Mouse (Mus musculus) lung, postnatal 36 days (tissue): ENCODE measurements at regions not wholly inside any gene's neighbourhood (a gene's known extent, or its start where the extent isn't known, plus 50 kb on each side); places are given as distances from the start of the nearest gene placed in this dataset.
A peak's percentile ranks its signal among the peaks of the same experiment; 100 is the strongest.

Experiments
- DNase-seq: peaks from one replicate; pipeline ENCODE4 v3.0.0; 2022; ENCODE audit warnings: mixed read lengths

DNA sequence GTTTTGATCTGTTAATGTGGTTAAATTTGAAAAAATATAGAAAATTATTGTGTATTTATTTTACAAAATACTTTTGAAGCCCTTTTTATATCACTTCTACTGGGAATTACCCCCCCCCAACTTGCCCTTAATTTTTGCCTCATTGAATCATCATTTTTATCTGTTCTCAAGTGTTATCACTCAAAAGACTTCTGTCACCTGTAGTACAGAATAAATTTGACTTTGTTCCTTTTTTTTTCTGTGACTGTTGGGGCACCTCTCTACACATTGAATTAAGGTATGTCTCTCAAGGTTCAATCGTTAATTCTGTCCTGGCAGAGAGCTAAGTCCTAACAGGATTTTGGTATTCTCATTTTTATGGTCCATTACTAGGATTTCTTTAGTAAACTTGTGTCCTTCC lies 1123.0 kb upstream of the Cited2 start:
- no peak for DNase-seq

DNA sequence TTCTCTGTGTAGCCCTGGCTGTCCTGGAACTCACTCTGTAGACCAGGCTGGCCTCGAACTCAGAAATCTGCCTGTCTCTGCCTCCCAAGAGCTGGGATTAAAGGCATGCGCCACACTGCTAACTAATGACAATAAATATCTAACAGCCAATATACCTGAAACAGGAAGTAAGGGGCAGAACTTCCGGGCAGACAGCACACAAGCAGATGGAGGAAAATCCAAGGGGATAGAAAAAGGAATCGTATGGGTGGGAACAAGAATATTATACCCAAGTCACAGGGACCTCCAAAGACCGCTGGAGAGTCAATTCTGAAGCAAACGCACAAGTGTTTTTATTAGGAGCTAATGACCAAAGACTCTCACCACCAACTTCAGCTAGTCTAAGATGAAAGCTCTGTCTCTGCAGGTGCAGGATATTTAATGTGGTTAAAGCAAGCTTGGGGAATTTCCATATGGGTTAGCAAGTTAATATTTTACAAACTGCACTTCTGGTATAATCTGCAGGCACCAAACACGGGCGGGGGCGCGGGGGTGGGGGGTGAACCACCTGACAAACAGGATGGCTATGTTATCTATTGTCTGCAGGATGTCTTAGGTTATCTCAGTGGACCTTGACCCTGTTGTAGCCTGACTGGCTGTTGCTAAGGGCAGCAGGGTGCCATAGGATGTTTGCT lies 1122.3 kb upstream of the Cited2 start:
- DNase-seq = no peak

DNA sequence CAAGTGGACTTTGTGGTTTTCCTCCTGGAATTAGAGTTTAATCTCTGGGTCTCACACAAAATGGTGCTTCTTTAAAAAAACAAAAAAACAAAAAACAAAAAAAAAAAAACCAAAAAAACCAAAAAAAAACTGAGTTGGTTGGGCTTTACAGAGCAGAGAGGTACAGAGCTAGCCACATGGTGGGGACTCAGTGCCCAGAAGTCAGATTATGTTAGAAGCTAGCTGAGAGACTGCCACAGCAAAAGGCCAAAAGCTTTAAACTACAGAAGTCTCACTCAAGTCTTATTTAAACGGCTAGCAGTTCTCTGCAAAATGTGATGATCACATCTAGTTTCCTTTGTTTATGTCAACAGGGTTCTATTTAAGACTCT lies 1121.8 kb upstream of the Cited2 start:
- DNase-seq = no peak

DNA sequence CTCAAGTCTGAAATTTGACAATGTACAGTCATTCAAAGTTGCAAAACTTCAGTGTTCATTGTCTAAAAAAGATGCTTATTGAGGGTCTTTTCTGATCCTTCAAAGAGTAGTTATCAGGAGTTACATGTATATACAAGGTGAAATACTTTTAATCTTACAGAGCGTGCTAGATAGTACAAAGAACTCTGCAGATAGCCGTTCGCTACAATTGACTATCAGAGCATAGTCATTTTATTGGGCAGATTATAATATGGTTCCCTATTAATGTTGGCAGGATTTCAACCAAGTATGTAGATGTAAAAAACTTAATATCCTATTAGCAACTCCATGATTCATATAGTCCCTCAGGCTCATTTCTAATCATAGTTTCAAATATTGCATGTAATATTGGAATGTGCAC lies 1114.7 kb upstream of the Cited2 start:
- no peak for DNase-seq

DNA sequence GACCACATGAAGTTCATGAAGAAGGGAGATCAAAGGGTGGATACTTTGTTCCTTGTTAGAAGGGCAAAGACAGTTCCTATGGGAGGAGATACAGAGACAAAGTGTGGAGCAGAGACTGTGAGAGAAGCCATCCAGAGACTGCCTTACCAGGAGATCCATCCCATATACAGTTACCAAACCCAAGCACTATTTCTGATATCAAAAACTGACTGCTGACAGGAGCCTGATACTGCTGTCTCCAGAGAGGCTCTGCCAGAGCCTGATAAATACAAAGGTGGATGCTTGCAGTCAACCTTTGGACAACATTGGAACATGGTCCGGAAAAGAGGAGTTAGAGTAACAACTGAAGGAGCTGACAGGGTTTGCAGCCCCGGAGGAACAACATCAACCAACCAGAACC lies 1104.3 kb upstream of the Cited2 start:
- DNase-seq = no peak

DNA sequence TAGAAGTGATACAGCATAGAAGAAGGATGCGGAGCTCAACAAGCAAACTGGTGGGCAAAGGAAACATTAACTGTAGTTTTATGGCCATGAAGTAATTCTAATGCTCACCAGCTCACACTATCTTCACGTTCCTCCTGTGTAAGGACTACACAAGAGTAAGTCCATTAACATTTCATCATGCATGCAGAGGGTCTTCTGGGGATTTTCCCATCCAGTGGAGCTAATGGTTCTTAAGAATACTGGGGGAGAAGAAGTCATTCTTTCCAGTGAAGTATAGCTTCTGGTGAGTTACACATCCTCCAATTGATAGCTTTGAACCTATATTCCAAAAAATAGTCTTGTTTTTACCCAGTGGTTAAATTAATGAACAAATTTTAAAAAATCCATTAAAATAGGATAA lies 1103.4 kb upstream of the Cited2 start:
- no peak for DNase-seq

DNA sequence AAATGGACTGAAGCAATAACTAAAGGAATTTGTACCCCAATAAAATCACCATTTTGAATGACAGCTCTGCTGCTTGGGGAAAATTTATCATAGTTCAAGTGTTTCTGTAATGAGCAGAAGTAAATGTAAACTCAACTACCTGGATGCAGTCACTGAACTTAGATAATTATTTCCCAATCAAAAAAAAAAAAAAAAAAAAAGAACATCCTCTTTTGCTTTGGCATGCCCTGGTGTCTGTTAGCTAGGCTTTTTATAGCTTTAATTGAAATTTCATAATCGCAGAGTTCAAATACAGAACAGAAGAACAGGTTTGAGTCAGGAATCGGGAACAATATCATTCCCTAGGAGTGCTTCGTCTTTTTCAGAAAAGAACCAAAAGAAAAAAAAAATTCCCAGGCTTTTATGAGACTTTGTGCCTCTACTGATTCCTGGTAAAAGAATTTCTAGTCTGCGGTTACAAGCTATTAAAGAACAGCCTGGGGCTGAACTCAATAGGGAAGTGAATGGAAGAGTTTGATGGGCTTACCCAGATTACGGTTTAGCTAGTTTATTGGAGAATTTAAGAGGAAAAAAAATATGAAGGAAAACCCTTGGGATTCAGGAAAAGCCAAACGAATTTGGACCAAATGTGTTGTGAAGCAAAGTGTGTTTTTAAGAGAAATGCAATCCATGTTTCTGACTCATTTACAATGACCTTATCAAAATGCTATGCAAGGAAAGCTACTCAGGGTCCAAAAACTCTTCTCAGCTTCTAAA lies 1102.0 kb upstream of the Cited2 start:
- DNase-seq = no peak

DNA sequence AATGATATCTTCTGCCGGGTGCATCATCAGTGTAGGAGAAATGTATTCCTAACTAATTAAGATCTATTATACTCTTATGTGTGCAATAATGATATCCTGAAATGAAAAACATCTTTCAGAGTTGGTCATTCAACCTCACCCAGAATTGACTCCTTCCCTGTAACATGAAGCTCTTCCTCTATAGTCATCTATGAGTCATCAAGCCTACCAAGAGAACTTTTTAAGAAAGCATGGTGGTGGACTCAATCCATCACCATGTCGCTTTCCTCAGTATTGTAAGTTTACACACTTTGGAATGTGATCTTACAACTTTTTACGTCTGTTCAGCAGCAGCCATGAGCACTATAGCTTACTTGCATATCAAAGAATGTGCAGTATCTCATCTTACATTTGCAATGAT lies 1100.2 kb upstream of the Cited2 start:
- no peak for DNase-seq

DNA sequence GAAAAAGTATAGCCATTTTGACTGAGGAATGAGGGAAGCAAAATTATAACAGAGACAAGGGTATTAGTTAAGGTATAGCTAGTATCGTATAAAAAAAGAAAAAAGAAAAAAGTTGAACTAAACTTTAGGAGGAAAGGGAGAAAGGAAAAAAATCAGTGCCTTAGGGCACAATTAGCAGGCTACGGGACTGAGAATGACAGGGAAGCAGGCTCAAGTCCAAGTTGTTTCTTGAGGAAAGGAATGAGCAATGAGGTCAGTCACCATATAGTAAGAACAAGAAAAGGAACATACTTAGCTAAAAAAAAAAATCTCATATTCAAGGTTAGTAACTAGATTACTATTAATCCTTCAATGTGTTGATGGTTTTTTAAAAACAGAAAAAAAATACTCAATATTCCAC lies 1089.8 kb upstream of the Cited2 start:
- DNase-seq = no peak

DNA sequence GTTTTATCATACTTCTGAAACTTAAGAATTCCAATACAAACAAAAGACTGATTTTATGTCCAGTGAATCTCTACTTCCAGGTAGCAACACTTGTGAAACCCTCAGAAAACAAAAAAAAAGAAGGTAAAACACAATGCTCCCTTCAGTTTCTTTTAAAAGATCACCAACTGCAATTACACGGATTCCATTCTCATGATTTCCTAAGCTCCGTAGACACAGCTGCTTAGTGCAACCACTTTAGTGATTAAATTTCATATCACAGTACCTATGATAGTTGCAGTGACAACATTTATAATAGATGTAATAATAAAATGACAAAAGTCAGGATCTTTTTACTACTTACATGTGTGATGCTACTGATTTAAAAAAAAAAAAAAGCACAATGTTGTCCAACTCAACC lies 1087.6 kb upstream of the Cited2 start:
- DNase-seq = no peak

DNA sequence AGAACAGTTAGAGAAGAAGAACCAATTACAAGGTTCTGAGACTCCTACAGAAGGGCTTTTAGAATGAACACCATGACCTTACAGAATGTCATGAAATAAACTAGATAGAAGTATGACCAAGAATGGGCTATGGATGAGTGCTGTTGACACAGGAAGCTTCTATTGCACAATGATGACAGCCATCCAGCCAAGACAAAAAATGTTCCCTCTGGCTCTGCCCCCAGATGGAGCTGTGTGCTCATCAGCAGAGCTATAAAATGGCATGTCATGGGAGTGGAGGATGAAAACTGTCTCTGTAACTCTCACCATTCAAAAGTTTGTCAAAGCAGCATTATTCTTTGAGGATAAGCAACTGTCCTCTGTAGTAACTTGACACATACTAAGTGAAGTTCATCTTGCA lies 1086.0 kb upstream of the Cited2 start:
- DNase-seq = peak; percentile 55

DNA sequence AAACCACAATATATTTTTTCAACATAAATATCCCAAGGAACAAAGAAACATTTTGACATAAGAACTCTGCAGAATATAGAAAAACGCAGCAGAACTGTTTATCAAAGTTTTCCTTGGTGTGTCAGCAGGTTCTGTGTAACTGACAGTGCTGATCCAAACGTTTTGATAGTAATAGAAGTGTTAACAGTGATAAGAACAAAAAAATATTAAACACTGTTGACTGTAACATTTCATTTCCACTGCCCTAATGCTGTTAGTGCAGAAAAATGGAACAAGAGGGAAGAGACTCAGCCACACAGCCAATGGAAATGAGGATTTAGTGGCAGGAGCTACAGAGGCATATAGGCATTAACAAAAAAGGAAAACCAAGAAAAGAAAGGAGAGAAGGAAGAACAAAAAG lies 1084.9 kb upstream of the Cited2 start:
- DNase-seq = no peak

DNA sequence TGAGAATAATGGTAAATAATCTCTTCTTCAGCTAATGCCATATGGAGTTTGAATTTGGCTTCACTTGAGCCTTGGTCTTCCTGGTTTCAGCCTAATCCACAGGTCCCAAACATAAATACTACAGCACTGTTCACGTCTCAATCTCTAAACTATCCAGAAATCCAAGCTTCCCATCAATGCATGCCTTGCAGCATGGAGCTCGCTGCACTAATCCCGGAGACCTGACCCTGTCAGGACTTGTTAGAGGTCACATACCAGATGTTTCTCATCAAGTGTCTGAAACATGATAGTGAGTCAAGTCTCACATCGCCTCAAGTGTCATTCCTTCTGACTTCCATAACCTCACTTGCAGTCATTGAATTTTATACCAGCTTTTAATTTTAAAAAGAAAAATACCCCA lies 1082.9 kb upstream of the Cited2 start:
- no peak for DNase-seq

DNA sequence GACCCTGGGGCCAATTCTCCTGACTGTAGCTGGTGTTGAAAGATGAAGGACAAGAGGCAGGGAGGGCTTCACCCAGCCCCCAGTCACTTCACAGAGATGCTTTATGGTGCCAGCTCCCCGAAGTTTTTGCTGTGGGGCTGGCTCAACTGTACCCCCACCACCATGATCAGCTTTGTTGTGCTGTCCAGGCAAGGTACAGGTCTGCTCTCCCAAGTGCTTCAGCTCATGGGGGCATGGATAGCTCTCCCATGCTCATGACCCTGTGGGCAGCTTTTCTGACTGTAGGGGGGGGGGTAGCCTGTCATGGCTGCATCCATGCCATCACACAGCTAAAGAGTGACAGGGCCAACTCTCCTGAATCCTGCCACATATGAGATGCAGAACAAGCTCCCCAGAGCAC lies 1072.9 kb upstream of the Cited2 start:
- DNase-seq = no peak

DNA sequence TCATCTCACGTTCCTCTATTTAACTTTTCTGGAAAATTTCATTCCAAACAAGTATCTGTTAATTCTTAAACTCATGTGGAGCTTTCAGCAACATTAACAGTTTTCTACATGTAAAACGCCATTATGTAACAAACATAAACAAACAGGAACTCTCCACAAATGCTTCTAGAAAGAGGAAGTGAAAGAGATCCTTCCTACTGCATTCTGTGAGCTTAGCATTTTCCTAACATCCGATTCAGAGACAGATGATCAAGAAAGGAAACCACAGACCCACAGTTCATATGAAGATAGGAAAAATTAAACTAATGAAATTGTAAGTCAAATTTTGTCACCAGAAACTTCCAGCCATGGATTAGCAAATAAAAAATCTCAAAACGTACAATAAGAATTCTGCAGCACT lies 1070.6 kb upstream of the Cited2 start:
- peak; percentile 10 for DNase-seq

DNA sequence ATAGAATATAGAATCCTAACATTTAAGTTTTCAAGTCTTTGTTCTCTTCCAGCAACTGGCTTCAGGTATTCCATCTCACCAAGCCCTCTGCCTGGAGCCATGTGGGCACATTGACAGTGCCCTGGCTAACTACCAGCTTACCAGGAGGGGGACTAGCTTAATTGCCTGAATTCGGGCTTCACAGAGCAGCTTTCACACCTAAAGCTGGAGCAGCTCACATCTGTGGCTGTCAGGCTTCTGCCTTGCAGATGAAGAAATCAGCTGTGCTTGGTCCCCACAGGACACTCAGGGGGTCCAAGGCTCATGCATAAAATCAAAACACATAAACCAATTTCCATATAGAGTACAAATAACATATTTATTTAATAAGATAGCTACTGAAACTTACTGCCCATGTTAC lies 1058.5 kb upstream of the Cited2 start:
- no peak for DNase-seq

DNA sequence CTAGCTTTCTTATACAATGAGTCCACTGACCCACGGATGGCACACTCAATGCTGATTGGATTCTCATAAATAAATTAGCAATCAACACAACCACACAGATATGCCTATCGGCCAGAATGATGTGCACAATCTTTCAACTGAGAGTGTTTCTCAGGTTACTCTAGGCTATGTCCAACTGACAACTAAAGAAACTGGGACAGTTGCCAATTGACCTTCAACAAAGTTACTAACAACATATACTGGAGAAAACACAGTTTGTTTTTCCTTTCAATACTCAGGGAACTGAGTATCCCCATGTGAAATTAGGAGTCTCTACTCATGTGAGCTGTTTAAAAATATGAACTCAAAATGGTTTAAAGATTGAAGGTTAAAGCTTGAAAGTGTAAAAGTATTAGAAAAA lies 1052.7 kb upstream of the Cited2 start:
- DNase-seq = no peak

DNA sequence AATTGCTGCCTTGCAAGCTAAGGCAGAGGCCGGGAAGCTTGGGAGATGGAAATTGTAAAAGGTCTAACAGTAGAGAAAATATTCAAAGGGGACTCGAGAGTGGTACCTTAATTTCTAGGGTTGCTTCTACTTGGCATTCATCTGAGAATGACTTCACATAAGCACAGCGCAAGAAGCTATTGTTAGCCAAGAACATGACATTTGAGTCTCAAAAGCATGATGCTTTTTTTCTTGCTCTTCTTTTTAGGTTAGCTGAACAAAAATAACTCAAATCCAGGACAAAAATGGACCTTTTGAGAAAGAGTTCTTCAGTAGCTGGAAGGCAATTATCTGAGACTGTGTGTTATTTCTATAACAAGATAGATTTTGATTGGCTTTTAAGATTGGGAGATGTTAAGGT lies 1042.0 kb upstream of the Cited2 start:
- no peak for DNase-seq

DNA sequence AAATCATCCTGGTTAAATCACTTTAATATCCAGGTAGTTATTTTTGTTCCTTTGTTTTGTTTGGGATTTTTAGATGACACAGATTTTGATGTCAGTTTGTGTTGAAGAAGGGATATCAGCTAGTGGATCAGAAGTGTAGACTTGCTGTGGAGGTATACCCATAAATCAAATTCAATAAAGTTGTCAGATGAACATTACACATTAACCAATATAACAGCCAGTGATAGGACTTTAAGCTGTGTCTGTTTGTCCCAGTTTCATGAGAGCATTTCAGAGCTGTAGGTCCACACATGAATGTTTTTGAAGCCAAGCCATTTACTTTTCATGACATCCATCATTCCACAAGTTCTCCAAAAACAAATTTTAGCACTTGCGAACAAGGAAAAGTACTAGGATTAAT lies 1037.7 kb upstream of the Cited2 start:
- no peak for DNase-seq

DNA sequence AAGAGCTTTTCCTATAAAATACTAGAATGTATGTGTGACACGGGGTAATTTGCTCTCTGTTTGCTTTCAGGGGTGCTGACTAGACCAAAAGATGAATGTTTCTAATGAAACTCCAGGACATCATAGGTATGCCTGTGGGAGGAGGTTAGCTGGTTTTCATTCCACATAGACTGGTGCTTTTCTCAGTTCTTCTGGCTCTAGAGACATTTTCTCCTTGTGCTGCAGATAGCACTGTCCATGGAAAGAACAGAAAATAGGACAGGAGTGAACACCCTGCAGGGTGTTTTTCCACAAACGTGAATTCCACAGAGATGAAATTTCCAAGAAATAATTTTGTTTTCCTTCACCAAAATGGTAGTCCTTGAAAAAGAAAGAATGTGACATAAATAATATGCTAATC lies 1016.0 kb upstream of the Cited2 start:
- DNase-seq = no peak

DNA sequence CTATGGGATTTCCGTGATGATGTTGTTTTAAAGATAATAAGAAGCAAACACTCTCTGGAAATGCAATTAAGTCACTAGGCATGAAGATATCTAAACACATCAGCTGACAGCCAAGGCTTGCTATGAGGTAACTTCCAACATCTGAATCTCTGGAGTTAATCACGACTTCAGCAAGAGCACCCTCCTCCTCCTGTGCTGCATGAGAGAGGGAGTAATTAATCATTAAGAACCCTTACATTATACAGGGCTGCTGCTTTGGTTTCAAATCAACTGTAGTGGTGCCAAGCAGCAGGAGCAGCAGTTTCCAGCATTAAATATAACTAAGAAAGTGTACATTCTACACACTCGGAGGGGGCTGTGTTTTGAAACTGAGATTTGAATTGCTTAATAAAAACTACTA lies 1009.9 kb upstream of the Cited2 start:
- no peak for DNase-seq

DNA sequence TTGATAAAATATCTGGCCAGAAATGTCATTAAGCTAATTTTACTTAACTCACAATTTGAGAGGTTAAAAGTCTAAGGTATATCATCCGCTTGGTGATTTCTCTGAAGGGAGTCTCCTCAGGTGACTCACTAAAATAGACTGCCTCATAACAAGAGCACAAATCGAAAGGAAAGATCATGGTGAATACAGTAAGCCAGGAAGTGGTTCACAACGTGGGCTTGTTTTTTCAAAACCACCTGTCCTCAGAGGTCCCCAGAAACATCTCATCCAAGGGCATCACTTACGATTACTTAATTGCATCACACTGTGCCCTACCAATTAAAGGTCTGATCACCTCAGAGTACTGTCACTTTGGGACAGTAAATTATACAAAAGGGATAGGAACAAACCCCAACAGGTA lies 1009.0 kb upstream of the Cited2 start:
- DNase-seq = no peak

DNA sequence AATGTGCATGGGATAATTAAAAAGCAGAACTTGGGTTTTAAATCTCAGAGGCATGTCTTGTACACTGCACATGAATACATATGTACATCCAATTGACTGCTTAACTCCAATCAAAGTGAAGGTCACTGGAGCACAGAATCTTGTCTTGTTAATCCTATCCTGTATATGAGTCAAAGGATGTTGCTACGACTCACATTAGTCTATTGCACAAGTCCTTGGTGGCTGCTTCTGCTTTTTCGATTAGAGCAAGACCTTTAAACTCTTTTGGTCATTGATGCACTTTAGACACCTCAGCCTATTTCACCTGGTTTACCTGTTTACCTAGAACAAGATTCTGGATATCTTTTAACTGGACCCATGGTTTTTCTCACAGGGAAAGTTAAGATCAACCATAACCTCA lies 1008.5 kb upstream of the Cited2 start:
- no peak for DNase-seq

DNA sequence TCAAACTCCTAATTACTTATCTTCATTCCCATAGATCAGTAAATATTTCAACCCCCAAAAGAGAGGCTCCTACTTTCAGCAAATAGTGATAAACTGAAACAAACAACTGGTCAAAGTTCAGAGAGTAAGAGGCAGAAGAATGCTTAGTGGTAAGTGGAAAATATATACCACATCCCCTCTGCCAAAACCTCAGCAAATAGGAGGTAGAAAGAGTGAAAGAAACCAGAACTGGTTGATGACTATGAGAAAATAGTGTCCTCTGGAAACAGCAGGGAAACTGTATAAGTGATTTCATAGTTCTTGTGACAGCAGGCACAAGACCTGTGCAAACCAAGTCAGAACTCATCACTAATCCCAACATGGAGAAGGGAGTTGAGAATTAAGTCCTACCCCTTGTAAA lies 980.8 kb upstream of the Cited2 start:
- DNase-seq = no peak

DNA sequence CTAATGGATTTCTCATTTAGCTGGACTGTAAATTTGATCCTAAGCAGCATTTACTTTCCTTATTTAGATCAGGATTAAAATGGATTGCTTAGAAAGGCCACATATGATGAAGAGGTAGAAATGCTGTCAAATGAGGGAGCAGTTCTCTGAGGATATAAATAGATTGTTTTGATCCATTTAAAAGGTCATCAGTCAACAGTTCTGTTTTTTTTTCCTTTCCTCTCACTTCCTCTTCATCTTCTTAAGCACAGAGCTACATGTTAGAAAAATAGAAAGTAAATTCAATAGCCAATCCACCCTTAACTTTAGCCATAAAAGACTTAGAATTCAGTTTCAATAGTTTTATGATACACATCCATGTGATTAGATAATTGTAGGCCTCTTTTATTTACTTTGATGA lies 971.5 kb upstream of the Cited2 start:
- DNase-seq = no peak
